Mouse (Mus musculus) megakaryocyte progenitor cell, adult 5-6 weeks (primary cell): Measurements from ENCODE around the gene Slc38a2. TPM values are rescaled to one million over a fixed set of nuclear protein-coding genes. Genes with fewer than 3 reads are reported as not detected.
A peak's percentile ranks its signal among the peaks of the same experiment; 100 is the strongest.

ENCODE experiments used
- ATAC-seq: replicated peaks from 2 replicates; pipeline ENCODE4 v1.8.0; 2016; ENCODE audit warnings: mild to moderate bottlenecking, moderate TSS enrichment, inconsistent platforms; ENCODE audit not compliant: poor library complexity
- total RNA-seq, 2 experiments: library from RNA; stranded (forward) in 1 of 2; stranded (reverse) in 1 of 2; fragments of 157-497, 149-512 nt in 1 of 2; fragments of 200-1000 nt in 1 of 2; gene quantifications; 2 replicates each; pipeline versions ENCODE4 v1.2.3 to v1.2.4; 2015 to 2017

Gene Slc38a2
- total RNA-seq, 2 experiments from 2014 or later = 70.7 to 149 TPM

- 0 out of 2 replicates have a peak, but pooled peaks have one; percentile 12 for ATAC-seq
Measured at GRCm38 (mm10) chr15:96720146-96720545, 20.6 kb upstream of the Slc38a2 start.

DNA sequence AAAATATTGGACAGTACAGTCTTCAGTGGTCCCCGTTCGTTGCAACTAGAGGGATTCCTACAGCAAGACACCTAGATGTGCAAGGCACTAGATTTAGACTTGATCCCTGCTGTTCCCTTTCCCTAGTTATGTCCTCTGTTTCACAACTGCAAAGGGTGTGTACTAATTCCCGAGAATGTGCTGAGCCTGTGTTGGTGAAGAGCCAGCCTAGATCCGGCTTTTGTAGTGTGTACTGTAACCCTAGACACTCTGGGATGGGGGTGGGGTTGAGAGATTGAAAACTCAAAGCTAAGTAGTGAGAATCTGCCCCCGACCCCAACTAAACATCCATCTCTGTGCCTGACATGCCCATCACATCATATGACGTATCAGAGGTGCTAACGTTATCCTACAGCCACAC lies 18.9 kb upstream of the Slc38a2 start:
- no peak for ATAC-seq

GRCm38 (mm10) chr15:96717181-96717580 lies 17.7 kb upstream of the Slc38a2 start:
- no peak for ATAC-seq

GRCm38 (mm10) chr15:96716371-96716770 lies 16.8 kb upstream of the Slc38a2 start:
- ATAC-seq = peak; percentile 27; the same call in 1 of the 2 replicates

DNA sequence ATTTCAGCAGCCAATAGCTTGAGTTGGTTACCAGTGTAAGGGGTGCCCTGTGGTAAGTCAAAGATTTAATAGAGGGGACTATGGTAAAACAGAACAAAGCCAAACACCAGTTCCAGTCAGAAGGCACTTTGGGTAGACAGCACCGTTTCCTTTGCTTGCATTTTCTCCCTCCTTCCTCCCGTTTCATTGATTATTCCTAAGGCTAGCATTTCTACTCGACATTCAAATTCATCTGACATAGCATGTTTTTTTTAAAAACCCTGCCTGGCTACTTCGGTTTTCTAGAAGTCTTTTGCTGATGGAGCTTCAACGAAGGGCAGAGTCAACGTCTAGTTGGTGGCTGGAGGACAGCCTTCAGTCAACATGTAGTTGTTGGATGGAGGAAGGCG lies 16.2 kb upstream of the Slc38a2 start:
- no peak for ATAC-seq

GRCm38 (mm10) chr15:96715079-96715691 lies 15.7 kb upstream of the Slc38a2 start:
- peak; percentile 73 for ATAC-seq

GRCm38 (mm10) chr15:96714676-96715016 lies 15.1 kb upstream of the Slc38a2 start:
- peak; percentile 38 for ATAC-seq

GRCm38 (mm10) chr15:96713758-96714675 lies 14.5 kb upstream of the Slc38a2 start:
- ATAC-seq = no peak

- ATAC-seq = no peak
Measured at GRCm38 (mm10) chr15:96712338-96712737, 12.8 kb upstream of the Slc38a2 start.

GRCm38 (mm10) chr15:96711664-96712063 lies 12.1 kb upstream of the Slc38a2 start:
- no peak for ATAC-seq

- no peak for ATAC-seq
Measured at GRCm38 (mm10) chr15:96710352-96711114, 11.0 kb upstream of the Slc38a2 start.

DNA sequence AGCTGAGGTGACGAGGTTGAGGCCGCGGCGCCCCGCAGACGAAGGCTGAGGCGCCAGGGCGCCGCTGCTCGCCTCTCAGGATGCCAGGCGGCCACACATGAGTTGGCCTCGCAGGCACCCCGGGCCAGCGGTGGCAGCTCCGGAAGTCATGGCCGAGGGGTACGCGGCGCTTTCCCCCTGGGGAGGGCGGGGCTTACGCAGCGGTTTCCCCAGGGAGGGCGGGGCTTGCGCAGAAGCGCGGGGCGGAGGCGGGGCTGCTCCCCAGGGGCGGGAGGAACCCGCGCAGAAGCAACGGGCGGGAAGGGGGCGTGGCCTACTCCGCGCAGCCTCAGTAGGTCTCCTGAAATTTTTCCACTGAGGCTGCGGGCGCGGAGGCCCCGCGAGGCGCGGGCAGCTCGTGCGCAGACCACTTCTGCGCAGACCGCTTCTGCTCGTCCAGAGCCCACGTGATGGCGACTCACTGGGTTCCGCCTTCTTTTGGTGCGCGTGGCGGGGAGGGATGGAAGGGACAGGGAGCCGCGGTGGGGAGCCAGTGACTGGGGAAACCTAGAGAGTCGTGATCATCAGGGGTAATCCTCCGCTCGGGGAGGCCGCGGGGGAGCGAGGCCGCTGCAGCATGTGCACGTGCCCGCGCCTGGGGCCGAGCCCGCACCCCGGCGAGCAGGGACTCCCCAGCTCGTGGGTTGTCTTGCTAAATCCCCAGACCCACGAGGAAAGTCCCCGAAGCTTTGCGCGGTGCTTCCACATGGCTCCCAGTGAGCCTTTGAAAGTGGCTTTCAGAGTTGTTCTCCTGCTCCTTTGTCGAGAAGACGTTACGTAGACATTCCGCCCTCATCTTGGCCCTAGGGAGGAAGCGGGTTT lies 10.2 kb upstream of the Slc38a2 start:
- ATAC-seq = peak; percentile 84

GRCm38 (mm10) chr15:96708976-96709490 lies 9.5 kb upstream of the Slc38a2 start:
- ATAC-seq = no peak

DNA sequence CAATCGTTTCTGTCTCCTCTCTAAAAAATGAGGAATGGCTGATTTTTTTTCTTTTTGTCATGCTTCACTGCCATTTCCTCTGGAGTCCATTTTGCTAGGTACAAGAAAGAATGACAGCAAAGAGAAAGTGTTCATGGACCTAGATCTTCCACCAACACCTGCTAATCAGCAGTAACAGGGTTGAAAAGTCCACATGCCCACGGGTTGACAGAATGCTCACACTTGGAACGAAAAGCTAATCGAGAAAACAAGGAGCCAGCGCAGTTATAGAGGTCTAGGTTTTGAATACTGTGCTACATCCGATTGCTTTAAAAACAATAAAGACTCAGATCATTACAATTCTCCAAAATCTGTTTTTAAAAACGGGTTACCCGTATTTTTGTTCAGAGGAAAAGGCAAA lies 8.9 kb upstream of the Slc38a2 start:
- no peak for ATAC-seq

DNA sequence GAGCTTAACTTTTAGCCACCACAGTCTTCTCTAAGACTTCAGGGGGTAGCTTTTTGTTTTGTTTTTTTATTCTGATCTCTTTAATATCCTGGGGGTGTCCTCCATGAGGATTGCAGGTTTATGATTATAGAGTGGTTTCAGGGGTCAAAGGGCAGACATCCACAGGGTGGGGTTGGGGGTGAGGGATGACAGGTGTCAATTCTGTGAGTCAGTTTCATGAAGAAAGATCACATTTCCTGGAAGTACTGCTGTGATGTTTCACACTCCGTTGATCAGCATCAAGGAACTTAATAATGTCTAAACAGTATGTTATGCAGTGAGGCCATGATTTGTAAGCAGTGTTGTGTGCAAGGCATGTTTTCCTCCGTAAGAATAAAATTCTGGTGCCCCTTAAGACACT lies 8.4 kb upstream of the Slc38a2 start:
- no peak for ATAC-seq

- ATAC-seq = no peak
Measured at GRCm38 (mm10) chr15:96702466-96703031, 3.0 kb upstream of the Slc38a2 start.

- ATAC-seq = no peak
Measured at GRCm38 (mm10) chr15:96700766-96701165, 1.2 kb upstream of the Slc38a2 start.

DNA sequence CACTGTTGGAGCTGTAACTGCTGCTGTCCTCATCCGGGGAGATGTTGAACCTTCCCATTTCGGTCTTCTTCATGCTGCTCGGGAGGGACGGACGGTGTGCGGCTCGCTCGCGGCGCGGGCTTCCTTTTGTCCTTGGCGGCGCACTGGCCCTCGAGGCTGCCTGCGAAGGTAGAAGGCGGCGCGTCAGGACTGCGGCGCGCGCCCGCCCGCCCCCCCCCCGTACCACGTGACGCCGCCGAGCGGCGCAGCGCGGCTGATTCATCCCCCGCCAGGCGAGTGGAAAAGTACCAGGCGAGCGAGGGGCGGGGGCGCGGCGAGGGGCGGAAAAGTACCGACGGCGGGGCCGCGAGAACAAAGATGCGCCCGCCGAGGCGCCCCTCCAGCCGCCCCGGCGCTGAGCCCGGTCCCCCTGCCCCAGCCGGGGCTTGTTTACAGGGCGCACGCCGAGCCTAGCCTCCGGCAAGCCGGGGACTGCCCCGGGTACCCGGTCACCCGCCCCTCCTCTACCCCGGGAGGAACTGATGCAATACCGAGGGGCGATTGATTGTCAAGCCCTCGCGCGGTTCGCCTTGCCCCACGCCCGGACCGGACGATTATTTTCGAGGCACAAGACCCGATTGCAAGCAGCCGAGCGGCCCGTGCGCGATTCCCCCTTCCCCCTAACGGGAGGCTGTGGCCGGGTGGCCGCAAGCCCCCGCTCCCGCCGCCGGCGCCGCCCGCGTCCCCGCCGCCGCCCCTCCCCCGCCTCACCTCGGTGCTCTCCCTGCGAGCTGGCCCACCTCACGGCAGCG lies 677 bp downstream of the Slc38a2 start:
- peak; percentile 43 for ATAC-seq
